Mouse (Mus musculus) left cerebral cortex, postnatal 14 days (tissue): ENCODE data around the gene Nkx2-3. TPM values are rescaled to one million over a fixed set of nuclear protein-coding genes. Genes with fewer than 3 reads are reported as not detected.

ENCODE experiments used
- DNase-seq, 2 experiments: peaks; one replicate each; pipeline ENCODE4 v3.0.0; 2021 to 2022; ENCODE audit warnings: low spot score in 2 of 2, mixed read lengths in 1 of 2
- intact Hi-C: fragments of 180-260 bp; cut with DNase I; formaldehyde crosslinking; loops from one replicate; pipeline ENCODE4 v1.15.1; 2025
- total RNA-seq, 2 experiments: library from RNA; stranded (reverse); gene quantifications; 2 replicates each; pipeline ENCODE4 v1.2.3; 2021

The Nkx2-3 gene
- total RNA-seq, 2 experiments from 2014 or later, result not detected

DNA sequence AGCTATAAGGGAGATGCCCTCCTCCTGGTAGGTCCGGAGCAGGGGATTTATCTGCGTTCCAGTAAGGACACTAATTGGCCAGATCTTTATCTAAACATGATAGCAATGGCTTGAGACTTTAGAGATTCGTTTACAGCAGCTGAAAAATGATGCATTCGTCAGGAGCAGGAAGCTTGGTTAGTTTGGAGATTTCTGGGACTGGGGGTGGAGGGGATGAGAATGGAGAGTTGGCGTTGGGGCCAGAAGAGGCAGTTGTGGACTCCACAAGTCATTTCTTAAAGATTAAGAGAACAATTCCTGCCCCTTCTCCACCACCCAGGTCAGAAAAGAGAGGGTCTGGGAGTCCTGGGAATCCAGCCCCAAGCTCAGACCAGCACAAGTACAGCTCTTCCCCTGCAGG lies 8.6 kb upstream of the Nkx2-3 start:
- intact Hi-C loops, result loop anchor here (5.0 kb wide), 1 partner anchor 1549 kb away; the partner anchor contains the start of gene Tlx1
- no peak for DNase-seq

DNA sequence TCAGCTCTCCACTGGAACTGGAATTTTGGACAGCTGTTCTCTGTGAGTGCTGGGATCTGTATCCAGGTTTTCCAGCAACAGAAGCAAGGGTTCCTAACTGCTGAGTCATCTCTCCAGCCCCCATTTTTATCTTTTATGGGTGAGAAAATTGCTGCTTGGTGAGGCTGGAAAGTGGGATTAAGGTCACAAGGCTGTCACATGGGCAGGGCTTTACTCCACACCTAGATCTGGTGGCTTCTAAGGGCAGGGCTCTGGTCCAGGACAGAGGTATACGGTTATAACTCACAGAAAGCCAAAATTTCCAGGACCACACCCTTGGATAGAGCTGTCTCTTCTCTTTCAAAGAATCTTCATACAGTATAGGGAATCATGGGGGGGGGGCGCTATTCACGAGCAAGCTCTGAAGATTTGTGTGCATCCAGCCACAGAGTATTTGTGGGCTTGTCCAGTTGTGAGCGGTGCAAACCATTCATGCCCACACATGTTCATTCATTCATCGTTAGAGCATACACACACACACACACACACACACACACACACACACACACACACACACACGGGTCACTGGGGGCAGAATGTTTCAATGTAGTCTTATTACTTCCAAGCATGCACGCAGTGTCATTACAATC lies 7.5 kb upstream of the Nkx2-3 start:
- DNase-seq, result no peak
- intact Hi-C loops, result loop anchor here (5.0 kb wide), 4 partner anchors 1153 to 1628 kb away; partner anchors contain the start of genes Kazald1, Pax2 and Tlx1

DNA sequence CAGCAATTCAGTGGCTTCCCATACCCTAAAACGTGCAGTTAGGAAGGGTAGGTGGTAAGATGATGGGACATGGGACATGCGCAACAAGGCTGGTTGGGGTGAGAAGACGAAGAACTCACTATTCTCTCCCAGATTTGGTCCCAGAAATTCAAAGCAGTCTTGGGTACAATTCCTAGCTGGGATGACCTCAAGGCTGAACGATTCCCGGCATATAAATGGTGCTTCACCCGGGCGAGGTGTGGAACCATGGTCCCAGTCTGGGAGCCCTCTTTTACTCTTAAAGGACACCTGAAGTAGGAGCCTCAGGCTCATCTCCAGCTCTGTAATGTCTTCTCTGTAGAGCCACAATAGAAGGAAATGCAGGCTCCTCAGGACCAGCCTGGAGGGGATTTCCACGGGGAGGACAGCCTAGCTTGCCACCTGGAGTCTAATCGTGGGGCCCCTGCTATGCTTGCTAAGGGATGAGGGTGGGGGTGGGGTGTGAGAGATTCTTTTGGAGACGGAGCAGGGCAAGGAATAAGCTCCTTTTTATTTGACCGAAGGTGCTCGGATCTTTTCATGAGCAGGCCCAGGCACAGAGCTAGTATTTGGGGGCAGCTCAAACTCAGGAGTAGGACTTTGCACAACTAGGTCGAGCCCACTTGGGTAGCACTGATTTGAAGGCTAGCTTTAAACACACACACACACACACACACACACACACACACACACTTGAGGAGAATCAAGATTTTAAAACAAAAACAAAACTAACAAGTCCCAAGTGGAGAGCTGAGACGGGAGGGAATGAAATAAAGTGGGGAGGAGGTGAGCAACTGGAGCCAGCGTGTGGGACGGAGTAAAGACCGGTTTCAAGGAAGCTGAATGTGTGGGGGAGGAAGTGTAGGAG lies 6.2 kb upstream of the Nkx2-3 start:
- intact Hi-C loops, result loop anchor here (5.0 kb wide), 3 partner anchors 1151 to 1626 kb away; partner anchors contain the start of genes Kazald1 and Pax2
- DNase-seq, result no peak

DNA sequence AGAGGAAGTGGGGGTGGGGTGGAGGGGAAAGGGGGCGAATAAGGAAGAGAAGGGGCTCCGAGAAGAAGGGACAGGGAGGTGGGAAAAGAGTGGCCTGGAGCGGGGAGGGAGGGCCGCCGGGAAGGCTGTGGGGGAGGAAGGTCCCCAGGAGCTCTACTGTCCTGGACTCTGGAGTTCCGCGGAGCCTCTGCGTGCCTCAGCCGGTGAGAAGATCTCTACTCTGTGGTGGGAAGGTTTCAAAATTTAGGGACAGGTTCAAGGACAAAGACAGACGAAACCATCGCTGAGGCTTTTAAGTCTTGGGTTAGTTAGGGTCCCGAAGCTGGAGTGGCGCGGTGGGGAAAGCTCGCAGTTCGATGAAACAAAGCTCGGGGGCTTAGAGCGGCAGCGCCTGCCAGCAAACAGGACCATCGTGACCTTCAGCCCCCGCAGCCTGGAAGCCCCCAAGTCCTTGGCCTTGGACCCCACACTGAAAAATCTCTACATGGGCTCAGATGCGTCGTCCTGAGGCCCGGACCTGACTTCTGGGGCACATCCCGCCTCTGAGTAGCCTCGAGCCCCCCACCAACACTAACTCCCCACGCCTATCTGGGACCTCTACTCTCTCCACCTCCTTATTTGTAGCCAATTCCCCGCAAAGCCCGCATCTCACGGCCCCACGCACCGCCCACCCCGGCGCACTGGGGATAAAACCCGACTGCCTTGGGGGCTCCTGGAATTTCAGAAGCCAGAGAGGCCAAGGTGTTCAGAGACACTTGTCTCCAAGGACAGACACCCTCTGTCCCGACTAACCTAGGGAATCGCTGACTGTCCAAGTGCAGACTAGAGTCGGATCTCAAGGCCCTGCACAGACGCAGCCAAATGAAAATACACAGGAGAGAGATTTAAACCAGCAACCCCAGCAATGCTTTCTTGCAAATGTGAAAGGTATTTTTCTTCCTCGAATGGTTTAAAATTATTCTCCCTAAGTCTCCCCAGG lies 5.3 kb upstream of the Nkx2-3 start:
- no peak for DNase-seq
- intact Hi-C loops, result loop anchor here (5.0 kb wide), 3 partner anchors 1150 to 1625 kb away; partner anchors contain the start of genes Kazald1 and Pax2

DNA sequence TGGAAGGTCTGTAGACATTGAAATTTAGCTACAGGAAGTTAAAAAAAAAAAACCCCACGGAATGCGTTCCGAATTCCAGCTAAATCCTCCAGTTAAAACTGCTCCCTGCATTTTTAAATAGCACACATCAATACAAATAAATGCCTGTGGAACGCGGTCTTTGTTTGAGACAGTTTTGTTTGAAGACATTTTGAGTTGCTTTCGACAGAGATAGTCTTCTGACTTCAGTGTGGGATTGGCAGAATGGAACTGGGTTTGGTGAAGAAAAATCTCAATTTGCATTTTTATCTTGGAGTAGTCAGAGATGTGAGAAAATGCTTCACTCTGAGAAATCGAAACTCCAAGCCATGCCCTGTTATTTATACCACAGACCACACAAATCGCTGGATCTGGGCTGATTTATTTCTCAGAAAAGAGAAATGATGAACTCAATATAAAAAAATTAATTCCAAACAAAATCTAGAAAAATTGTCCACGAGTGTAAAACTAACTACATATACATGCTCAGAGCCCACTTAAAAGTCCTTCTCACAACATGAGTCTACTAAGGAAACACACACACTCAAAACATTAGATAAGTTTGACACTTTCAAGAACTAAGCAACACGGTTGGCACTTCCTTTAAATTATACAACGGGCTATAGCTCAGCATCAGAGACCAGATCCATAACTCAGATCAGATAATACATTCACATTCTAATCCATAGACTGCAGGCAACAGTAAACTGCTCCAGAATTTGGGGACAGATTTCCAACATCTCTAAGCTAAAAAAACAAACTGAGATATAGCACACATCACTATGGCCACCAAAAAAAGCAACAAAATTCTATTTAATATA lies 4.1 kb upstream of the Nkx2-3 start:
- no peak for DNase-seq
- intact Hi-C loops, result loop anchor here (5.0 kb wide), 3 partner anchors 1149 to 1624 kb away; partner anchors contain the start of genes Kazald1 and Pax2

DNA sequence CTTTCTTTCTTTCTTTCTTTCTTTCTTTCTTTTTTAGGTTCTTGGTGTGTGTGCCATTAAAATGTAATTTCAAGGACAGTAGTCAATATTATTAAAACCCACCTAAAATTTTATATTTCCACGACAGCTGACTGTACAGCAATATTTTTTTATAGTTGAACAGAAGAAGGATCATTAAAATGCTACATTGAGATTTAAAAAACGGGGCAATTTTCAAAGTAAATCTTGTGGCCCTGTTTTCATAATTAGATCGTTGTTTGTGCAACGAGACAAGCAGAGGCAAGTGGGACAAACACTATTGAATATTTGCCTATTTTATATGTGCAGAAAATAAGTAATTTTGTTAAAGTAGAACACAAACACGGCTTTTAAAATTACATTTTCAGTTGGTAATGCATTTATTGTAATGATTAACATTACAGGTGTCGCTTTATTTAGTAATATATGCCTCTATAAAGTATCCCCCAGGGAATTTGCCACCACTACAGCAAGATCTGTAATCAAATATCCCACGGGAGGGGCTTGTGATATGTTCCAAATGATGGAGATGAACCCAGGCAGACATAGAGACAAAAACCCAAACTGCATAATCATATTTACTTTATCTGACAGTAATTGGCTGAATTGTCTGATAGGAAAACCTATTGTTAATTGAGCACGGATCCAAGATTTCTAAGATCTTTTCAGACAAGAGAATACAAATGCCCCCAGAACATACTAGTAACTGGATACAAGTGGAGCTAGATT lies 3.2 kb upstream of the Nkx2-3 start:
- no peak for DNase-seq
- intact Hi-C loops, result loop anchor here (5.0 kb wide), 3 partner anchors 1148 to 1623 kb away; partner anchors contain the start of genes Kazald1 and Pax2

DNA sequence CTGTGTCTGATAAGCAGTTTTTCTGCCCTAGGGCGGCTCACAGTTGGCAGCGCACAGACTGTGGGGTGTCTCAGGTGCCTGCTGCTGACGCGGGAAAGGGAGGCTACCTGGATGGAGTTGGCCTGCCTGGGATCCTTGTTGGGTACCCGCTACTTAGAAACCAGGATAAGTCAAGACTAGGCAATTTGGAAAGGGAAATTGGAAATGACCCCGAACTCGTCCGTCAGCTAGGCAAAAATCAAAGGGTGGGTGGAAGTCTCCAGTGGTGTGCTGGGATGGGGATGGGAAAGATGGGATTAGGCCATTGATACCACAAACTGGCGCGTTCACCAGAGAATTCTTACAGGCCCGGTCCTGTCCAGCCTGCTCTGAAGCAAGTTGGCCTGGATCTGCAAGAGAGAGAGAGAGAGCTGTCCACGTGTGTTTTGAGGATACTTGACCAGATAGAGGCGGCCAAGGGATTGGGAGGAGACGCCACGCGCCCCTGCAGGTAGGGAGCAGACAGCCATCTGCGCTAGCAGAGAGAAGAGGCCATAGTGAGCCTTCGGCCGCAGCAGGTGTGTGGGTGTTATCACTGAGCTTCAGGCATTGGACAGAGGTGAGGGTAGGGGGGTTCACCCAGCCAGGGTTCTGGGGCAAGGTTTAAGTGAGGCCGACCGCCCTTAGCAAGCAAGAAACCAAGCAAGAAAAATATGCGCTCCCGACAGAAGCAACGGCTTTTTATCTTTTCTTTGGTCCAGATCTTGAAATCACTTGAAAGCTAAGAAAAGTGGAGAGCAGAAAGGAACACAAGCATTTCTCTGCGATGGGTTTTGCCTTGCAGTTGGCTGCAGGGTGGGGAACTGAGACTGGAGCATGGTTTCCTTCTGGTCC lies 2.4 kb upstream of the Nkx2-3 start:
- intact Hi-C loops, result loop anchor here (5.0 kb wide), 3 partner anchors 1148 to 1623 kb away; partner anchors contain the start of genes Kazald1 and Pax2

DNA sequence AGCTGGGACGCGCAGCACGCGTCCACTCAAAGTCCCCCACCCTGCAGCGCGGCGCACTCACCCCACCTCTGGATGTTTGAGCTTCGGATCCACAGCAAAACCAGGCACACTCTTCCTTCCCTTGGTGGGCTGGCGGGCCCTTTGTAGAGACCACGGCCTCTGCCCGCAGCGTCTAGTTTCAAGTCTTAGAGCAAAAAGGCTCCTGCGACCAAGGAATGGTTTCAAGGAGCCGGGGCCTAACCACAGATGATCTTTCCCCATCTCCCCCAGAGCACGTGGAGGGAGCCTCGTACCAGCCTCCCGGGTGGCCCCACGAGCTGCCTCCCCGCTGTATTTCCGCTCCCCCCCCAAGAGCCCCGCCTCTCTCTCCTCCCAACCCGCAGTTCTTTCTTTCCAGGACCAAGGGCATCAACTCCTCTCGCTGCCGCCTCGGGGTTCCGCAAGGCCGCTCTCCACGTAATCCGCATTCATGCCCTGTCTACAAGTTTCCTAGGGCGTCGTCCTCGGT lies 1.7 kb upstream of the Nkx2-3 start:
- DNase-seq, result no peak
- intact Hi-C loops, result no loop called here

More for the DNA sequence above, 2.4 kb upstream of the Nkx2-3 start:
- no peak for DNase-seq

DNA sequence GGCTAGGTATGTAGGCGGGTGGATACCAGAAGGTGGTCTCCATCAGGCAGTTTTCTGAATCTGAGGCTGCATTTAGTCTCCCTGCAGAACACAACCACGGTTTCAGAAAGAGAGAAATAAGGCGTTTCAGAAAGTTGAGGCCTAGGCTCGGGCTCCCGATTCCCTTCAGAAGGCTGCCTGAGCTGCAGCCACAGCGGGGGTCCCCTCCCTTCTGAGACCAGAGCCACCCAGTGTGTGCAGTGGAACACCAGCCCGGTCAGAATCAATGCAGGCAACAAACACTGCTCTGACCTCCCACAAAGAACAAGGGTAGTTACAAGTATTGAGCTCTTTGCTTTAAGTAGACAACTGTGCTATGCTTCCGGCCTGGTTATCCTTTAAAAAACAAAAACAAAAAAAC lies 1.0 kb upstream of the Nkx2-3 start:
- DNase-seq, result no peak
- intact Hi-C loops, result no loop called here

DNA sequence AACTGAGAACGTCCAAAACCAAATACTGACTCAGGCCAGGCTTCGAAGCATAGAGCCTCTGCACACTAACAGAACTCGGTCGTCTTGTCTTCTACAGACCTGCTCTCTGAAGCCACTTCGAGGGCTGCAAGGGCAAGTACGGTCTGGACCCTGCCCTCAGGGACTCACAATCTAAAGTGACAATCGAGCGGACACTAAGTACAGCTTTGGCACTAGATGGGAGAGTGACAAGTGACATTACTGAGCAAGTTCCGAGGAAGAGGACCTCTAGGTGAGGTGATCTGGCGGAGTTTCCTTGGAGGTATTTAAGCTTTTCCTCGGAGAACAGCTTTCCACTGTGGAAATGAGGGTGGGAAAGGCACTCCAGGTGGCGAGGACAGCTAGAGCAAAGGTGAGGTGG lies 564 bp upstream of the Nkx2-3 start:
- DNase-seq, result no peak
- intact Hi-C loops, result no loop called here

DNA sequence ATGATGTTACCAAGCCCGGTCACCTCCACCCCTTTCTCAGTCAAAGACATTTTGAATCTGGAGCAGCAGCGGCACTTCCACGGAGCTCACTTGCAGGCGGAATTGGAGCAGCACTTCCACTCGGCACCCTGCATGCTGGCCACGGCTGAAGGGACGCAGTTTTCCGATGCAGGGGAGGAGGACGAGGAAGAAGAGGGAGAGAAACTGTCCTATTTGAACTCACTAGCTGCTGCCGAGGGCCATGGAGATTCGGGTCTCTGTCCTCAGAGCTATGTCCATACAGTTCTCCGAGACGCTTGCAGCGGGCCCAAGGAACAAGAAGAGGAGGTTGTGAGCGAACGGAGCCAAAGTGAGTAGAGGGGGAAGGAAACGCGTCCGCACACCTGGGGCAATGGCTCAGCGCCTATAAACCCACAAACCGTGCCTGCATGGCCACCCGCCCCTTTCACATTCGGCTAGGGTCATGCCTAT lies 411 bp downstream of the Nkx2-3 start:
- DNase-seq, result no peak
- intact Hi-C loops, result no loop called here

DNA sequence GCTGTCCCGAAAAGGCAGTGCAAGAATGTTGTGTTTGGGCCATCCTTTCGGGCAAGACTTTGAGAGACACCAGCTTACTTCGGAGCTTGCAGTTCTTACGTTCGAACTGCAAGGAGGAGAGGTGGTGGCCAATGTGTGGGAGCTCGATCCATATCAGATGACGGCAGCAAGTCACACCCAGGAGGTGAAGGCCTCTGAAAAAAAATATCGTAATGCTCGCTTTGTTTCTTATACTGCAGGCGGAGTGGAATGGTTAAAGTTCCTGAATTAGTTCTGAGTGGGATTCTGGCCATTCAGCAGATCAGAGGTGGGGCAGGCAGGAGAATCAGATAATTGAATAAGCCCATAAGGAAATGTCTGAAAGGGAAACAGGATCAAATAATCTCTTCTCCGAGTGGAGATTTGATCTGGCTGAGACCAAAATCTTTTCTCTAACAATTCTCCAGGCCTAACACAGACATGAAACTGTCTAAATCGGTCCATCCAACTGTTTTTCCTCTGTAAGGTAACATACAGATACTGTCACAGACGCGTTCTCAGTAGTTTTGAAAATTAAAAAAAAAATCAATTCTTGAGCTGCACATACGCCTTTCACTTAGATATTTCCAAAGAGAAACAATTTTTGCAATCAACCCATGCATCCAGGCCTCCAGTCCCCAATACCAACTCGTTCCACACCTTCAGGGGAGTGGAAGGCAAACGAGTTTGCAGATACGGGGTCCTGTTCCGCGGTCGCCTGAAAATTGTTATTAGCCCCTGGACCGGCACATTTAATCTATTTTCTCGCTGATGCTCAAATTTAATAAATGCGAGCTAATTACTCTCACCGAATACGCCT lies 1.4 kb downstream of the Nkx2-3 start:
- intact Hi-C loops, result no loop called here

DNA sequence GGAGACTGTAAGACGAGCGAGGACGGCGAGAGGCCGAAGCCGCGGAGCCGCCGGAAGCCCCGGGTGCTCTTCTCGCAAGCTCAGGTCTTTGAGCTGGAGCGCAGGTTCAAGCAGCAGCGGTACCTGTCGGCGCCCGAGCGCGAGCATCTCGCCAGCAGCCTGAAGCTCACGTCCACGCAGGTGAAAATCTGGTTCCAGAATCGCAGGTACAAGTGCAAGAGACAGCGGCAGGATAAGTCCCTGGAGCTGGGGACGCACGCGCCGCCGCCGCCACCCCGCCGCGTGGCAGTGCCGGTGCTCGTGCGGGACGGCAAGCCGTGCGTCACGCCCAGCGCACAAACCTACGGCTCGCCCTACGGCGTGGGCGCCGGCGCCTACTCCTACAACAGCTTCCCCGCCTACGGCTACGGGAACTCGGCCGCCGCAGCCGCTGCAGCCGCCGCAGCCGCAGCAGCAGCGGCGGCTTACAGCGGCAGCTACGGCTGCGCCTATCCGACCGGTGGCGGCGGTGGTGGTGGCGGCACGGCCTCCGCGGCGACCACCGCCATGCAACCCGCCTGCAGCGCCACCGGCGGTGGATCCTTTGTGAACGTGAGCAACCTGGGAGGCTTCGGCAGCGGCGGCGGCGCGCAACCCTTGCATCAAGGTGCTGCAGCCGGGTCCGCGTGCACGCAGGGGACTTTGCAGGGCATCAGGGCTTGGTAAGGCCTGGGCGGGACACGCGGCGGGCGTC lies 2.4 kb downstream of the Nkx2-3 start:
- intact Hi-C loops, result loop anchor here (5.0 kb wide), 1 partner anchor 32 kb away; no protein-coding TSS in a partner anchor
- DNase-seq, result no peak

More for the DNA sequence above, 1.4 kb downstream of the Nkx2-3 start:
- DNase-seq, result no peak

DNA sequence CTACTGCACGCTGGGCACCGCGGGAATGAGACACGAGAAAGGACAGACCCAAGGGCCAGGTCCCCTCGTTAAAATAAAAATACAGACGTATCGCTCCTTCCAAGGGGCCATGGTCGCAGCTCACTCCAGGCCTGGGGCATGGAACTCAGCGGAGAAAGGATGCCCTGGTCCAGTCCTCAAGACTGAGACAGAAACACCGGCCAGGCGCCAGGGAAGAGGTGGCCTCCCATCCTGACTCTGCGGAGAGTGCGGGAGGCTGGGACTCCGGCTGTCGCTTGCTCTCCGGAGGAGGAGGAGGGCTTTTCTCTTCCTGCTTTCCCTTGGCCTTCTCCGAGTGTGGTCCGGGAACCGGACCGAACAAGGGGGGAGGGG lies 2.9 kb downstream of the Nkx2-3 start:
- intact Hi-C loops, result loop anchor here (5.0 kb wide), 1 partner anchor 33 kb away; no protein-coding TSS in a partner anchor
- DNase-seq, result no peak
